Mouse (Mus musculus): ENCODE measurements around the gene Sema4b.

GRCm38 (mm10) chr7:80204362-80204761 is 17.7 kb downstream of the Sema4b start:
- TF ChIP-seq CTCF (IDR thresholded peaks at IDR 0.05; ENCODE audit: insufficient read depth, low read length) (no peak), POLR2A (IDR thresholded peaks at IDR 0.05; ENCODE audit: borderline replicate concordance, extremely low read depth, low read depth, low read length) (no peak)
